Mouse (Mus musculus) E14TG2a.4 (cell line): ENCODE measurements around the gene Pced1a.

ENCODE experiments used
- H3K27me3 ChIP-seq: 2 replicates; pipeline ENCODE4 v1.6.1; 2014; ENCODE audit warnings: low read length, control low read depth; ENCODE audit not compliant: insufficient read depth
- H3K36me3 ChIP-seq: 2 replicates; pipeline ENCODE4 v1.6.1; 2014; ENCODE audit warnings: low read length, control low read depth; ENCODE audit not compliant: insufficient read depth
- H3K4me1 ChIP-seq: replicated peaks from 2 replicates; pipeline ENCODE4 v1.6.1; 2014; ENCODE audit warnings: low read depth, low read length, control low read depth
- H3K4me3 ChIP-seq: replicated peaks from 2 replicates; pipeline ENCODE4 v1.5.1; 2014; ENCODE audit warnings: mild to moderate bottlenecking, low read length
- H3K9me3 ChIP-seq: 2 replicates; pipeline ENCODE4 v1.6.1; 2014; ENCODE audit warnings: low read length, control low read depth
- CTCF ChIP-seq: conservative IDR thresholded peaks from 2 replicates; pipeline ENCODE4 v1.5.1; 2014; ENCODE audit warnings: low read length
- NANOG ChIP-seq: IDR thresholded peaks from 2 replicates; pipeline ENCODE4 v1.6.1; 2014; ENCODE audit warnings: borderline replicate concordance, low read length, mixed read lengths
- POU5F1 ChIP-seq: IDR thresholded peaks from 2 replicates; pipeline ENCODE4 v1.6.1; 2014; ENCODE audit warnings: low read length, borderline replicate concordance

Pced1a gene

DNA sequence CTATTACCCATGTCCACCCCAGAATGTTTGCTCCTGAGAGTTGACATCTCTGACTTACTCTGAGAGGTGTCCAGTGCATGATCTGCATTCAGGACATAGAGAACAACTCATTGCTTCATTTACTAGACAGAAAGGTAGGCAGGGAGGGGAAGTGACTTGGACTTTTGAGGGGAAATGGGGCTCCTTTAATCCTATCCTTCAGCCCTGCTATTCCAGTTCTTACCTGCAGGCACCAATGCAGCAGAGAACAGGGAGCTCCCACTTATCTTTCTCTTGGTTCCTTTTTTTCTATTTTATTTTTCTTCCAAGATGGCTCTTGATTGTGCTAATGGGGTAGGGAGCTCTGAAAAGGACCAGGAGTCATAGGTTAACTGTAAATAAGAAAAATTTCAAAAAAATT lies 23.9 kb upstream of the Pced1a start:
- H3K4me1 ChIP-seq, result peaks cover 17% of the 10 kb centered on the region
- H3K4me3 ChIP-seq, result no peak overlapping the region
- no peaks in the 10 kb centered on the region for H3K9me3 ChIP-seq
- no peak for TF ChIP-seq NANOG
- TF ChIP-seq CTCF, result peak; percentile 19; the same call in 1 of the 2 replicates
- no peak for TF ChIP-seq POU5F1
- peaks cover 37% of the 10 kb centered on the region for H3K27me3 ChIP-seq
- H3K36me3 ChIP-seq, result peaks cover 24% of the 10 kb centered on the region

DNA sequence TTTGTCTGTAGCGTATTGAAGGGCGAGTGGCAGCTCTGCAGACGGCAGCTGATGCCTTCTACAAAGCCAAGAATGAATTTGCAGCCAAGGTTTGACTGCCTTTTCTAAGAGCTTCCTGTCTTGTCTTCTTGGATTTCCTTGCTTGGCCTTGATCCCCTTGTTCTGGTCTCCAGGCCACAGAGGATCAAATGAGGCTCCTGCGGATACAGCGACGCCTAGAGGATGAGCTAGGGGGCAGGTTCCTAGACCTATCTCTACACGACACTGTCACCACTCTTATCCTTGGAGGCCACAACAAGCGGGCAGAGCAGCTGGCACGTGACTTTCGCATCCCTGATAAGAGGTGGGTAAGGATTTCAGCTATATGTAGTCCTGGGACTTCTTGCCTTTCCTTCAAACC lies 17.7 kb upstream of the Pced1a start:
- H3K9me3 ChIP-seq, result no peaks in the 10 kb centered on the region
- TF ChIP-seq CTCF, result peak; percentile 25; the same call in 1 of the 2 replicates
- TF ChIP-seq POU5F1, result no peak
- no peaks in the 10 kb centered on the region for H3K27me3 ChIP-seq
- no peaks in the 10 kb centered on the region for H3K4me1 ChIP-seq
- peaks cover 87% of the 10 kb centered on the region for H3K36me3 ChIP-seq
- H3K4me3 ChIP-seq, result no peak overlapping the region

DNA sequence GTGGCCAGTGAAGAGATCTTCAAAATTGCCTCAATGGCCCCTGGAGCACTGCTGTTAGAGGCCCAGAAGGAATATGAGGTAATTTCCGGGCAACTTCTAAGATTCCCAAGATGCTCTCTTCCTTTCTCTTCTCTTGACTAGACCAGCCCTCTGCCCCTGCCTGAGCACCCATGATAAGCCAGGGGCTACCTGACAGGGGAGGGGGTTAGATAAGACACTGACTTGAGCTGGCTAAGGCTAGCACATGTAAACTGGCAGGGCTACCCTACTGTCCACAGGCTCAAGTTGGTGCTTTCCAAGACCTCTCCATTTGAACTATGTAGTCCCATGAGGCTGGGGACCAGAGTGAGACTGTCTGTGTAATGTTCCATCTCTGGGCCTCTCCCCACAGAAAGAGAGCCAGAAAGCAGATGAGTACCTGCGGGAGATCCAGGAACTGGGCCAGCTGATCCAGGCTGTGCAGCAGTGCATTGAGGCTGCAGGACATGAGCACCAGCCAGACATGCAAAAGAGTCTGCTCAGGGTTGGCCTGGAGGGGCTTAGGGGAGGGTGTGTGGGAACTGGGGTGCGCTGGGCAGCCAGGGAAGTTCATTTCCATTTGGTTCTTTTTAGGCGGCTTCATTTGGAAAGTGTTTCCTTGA lies 15.5 kb upstream of the Pced1a start:
- Histone ChIP-seq H3K4me1 (no peaks in the 10 kb centered on the region), H3K27me3 (no peaks in the 10 kb centered on the region), H3K4me3 (no peak overlapping the region), H3K9me3 (no peaks in the 10 kb centered on the region), H3K36me3 (peaks cover 82% of the 10 kb centered on the region)
- TF ChIP-seq NANOG, result no peak
- TF ChIP-seq POU5F1, result no peak
- TF ChIP-seq CTCF, result no peak

DNA sequence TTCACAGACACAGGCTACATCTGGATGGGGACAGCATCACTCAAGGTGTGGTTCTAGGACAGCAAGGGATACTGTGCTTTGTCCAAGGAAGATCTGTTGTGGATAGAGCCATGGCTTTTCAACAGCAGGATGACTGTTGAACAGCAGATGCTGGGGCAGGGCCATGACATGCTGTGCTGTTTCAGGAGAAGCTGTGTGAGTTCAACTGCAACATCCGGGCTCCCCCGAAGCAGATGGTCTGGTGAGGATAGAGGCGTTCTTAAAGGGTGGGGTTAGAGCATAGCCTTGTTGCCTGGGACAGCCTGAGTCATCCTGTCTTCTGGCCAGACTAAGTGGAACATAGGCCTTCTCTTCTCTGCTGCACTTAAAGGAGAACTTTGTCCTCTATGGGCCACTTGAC lies 14.4 kb upstream of the Pced1a start:
- TF ChIP-seq CTCF (no peak), NANOG (no peak), POU5F1 (no peak)
- no peak overlapping the region for H3K4me3 ChIP-seq
- H3K36me3 ChIP-seq, result peaks cover 76% of the 10 kb centered on the region
- H3K4me1 ChIP-seq, result no peaks in the 10 kb centered on the region
- H3K9me3 ChIP-seq, result no peaks in the 10 kb centered on the region
- no peaks in the 10 kb centered on the region for H3K27me3 ChIP-seq

DNA sequence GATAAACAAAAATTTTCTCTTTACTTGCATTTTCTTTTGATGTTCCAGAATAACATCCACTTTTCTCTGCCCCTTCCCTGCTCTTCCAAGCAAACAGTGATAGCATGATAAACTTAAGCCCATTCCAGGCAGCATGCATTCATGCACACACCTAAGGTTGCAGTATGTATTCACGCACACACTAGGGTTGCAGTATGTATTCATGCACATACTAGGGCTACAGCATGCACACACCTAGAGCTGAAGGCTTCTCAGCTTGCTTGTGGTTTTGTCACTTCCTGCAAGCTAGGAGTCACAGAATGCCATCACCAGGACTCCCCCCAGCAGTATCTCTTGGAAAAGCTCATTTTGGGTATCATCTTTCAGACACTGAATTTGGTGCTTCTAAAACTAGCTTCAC lies 12.3 kb upstream of the Pced1a start:
- no peaks in the 10 kb centered on the region for H3K4me1 ChIP-seq
- no peak overlapping the region for H3K4me3 ChIP-seq
- peaks cover 67% of the 10 kb centered on the region for H3K36me3 ChIP-seq
- no peak for TF ChIP-seq NANOG
- TF ChIP-seq POU5F1, result no peak
- no peak for TF ChIP-seq CTCF
- H3K27me3 ChIP-seq, result no peaks in the 10 kb centered on the region
- no peaks in the 10 kb centered on the region for H3K9me3 ChIP-seq

GRCm38 (mm10) chr2:130433152-130433551 lies 8.7 kb upstream of the Pced1a start:
- Histone ChIP-seq H3K36me3 (peaks cover 53% of the 10 kb centered on the region), H3K4me3 (no peak overlapping the region)
- TF ChIP-seq NANOG (no peak), CTCF (peak; percentile 64), POU5F1 (no peak)

GRCm38 (mm10) chr2:130432157-130432556 lies 7.7 kb upstream of the Pced1a start:
- peaks cover 51% of the 10 kb centered on the region for H3K36me3 ChIP-seq
- H3K27me3 ChIP-seq, result no peaks in the 10 kb centered on the region
- no peaks in the 10 kb centered on the region for H3K9me3 ChIP-seq
- H3K4me3 ChIP-seq, result no peak overlapping the region
- H3K4me1 ChIP-seq, result peaks cover 9% of the 10 kb centered on the region
- no peak for TF ChIP-seq NANOG

More at GRCm38 (mm10) chr2:130433152-130433551, 8.7 kb upstream of the Pced1a start:
- Histone ChIP-seq H3K9me3 (no peaks in the 10 kb centered on the region), H3K27me3 (no peaks in the 10 kb centered on the region), H3K4me1 (no peaks in the 10 kb centered on the region)

- H3K4me3 ChIP-seq, result no peak overlapping the region
- no peaks in the 10 kb centered on the region for H3K9me3 ChIP-seq
- peaks cover 53% of the 10 kb centered on the region for H3K36me3 ChIP-seq
- no peak for TF ChIP-seq CTCF
- TF ChIP-seq NANOG, result no peak
- no peak for TF ChIP-seq POU5F1
- H3K27me3 ChIP-seq, result no peaks in the 10 kb centered on the region
- peaks cover 11% of the 10 kb centered on the region for H3K4me1 ChIP-seq
Measured at GRCm38 (mm10) chr2:130430484-130430883, 6.0 kb upstream of the Pced1a start.

DNA sequence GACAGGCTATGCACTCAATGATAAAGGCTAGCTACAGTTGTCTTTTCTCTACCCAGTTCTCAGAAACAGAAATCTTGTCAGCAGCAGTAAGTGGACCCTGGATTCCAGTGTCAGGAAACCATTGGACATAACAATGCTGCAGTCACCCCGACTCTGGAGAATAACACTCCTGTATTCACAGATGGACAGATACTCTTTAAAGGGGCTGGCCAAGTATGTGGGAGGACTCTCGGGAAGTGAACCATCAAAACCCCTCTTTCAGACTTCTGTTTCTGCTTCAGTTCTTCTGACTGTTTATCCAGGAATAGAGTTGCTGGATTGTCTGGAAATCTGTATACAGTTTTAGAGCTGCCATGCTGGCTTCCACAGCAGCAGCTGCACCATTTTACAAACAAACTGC lies 5.3 kb upstream of the Pced1a start:
- no peak for TF ChIP-seq CTCF
- no peak for TF ChIP-seq POU5F1
- no peak for TF ChIP-seq NANOG
- Histone ChIP-seq H3K36me3 (peaks cover 53% of the 10 kb centered on the region), H3K27me3 (no peaks in the 10 kb centered on the region), H3K9me3 (no peaks in the 10 kb centered on the region), H3K4me1 (peaks cover 17% of the 10 kb centered on the region), H3K4me3 (no peak overlapping the region)
